Mouse (Mus musculus) midbrain, postnatal 0 days (tissue): ENCODE measurements around the gene Scamp4. TPM values are rescaled to one million over a fixed set of nuclear protein-coding genes. Genes with fewer than 3 reads are reported as not detected.

ENCODE experiments used
- ATAC-seq: fragments of 200-750 bp; cut with Nextera tagmentation; 2 replicates; pipeline ENCODE4 v1.8.0; 2017; ENCODE audit warnings: moderate number of reproducible peaks, mild to moderate bottlenecking, moderate TSS enrichment, moderate library complexity; ENCODE audit not compliant: low FRiP score
- DNase-seq: peaks from one replicate; pipeline ENCODE4 v3.0.0-alpha.2; 2015; ENCODE audit warnings: low spot score
- H3K27ac ChIP-seq: fragments of 300-500 bp; sonication (generic); 2 replicates; pipeline ENCODE4 v1.5.1; 2014; ENCODE audit warnings: low read depth, mild to moderate bottlenecking, low read length, mixed read lengths
- H3K27me3 ChIP-seq: fragments of 300-500 bp; sonication (generic); 2 replicates; pipeline ENCODE4 v1.6.1; 2014; ENCODE audit warnings: low read length, control low read depth, mixed read lengths; ENCODE audit not compliant: insufficient read depth
- H3K36me3 ChIP-seq: fragments of 300-500 bp; sonication (generic); 2 replicates; pipeline ENCODE4 v1.6.1; 2014; ENCODE audit warnings: low read length, control low read depth, mixed read lengths; ENCODE audit not compliant: insufficient read depth
- H3K4me1 ChIP-seq: fragments of 300-500 bp; sonication (generic); 2 replicates; pipeline ENCODE4 v1.6.1; 2014; ENCODE audit warnings: mild to moderate bottlenecking, control low read depth, antibody characterized with exemption, low read length, mixed read lengths; ENCODE audit not compliant: insufficient read depth
- H3K4me2 ChIP-seq: fragments of 300-500 bp; sonication (generic); 2 replicates; pipeline ENCODE4 v1.6.1; 2014; ENCODE audit warnings: low read depth, mild to moderate bottlenecking, low read length, mixed read lengths; ENCODE audit not compliant: poor library complexity, severe bottlenecking
- H3K4me3 ChIP-seq: fragments of 300-500 bp; sonication (generic); 2 replicates; pipeline ENCODE4 v1.5.1; 2014; ENCODE audit warnings: low read depth, mild to moderate bottlenecking, low read length, moderate library complexity
- H3K9ac ChIP-seq: fragments of 300-500 bp; sonication (generic); replicated peaks from 2 replicates; pipeline ENCODE4 v1.6.1; 2014; ENCODE audit warnings: mild to moderate bottlenecking, low read length, moderate library complexity, mixed read lengths; ENCODE audit not compliant: poor library complexity, severe bottlenecking
- H3K9me3 ChIP-seq: fragments of 300-500 bp; sonication (generic); 2 replicates; pipeline ENCODE4 v1.6.1; 2016; ENCODE audit warnings: low read length, control low read depth
- CTCF ChIP-seq: IDR thresholded peaks from 2 replicates; pipeline ENCODE4 v1.5.1; 2016; ENCODE audit warnings: antibody characterized with exemption, mild to moderate bottlenecking
- WGBS: fragments of 180-500 bp; shearing (Covaris S2); extraction: QIAGEN DNeasy Blood & Tissue Kit; methylation state at CpG from one replicate; pipeline ENCODE4 v1.1.7; 2014; 5-methylcytosine and 5-hydroxymethylcytosine counted together
- polyA plus RNA-seq: library from polyadenylated mRNA; unstranded; fragments of >200 nt; fragmentation: Nextera tagmentation; extraction: Ambion mirVana; gene quantifications from 2 replicates; pipeline ENCODE4 v1.2.1, GENCODE M21; 2015
- total RNA-seq: library from RNA; depleted of rRNA; stranded (reverse); fragments of >200 nt; gene quantifications from 2 replicates; pipeline ENCODE4 v1.2.3, GENCODE M21; 2014

Scamp4 gene
- total and polyA plus RNA-seq, 2 experiments from 2014 or later: 32.4 to 73.1 TPM

- Histone ChIP-seq H3K36me3 (no peaks in the 10 kb centered on the region), H3K4me1 (peaks cover 14% of the 10 kb centered on the region), H3K4me2 (peak overlapping the region; percentile 93), H3K4me3 (peak overlapping the region; percentile 82), H3K27me3 (no peaks in the 10 kb centered on the region), H3K9ac (peak overlapping the region; percentile 93), H3K9me3 (no peaks in the 10 kb centered on the region), H3K27ac (peak overlapping the region; percentile 91)
- ATAC-seq (peak; percentile 29), DNase-seq (no peak)
- no peak for TF ChIP-seq CTCF
- 6% methylated on average over 12 of the region's 12 CpGs for WGBS
These were observed 52.9 kb downstream of the Scamp4 start for GRCm38 (mm10) chr10:80655406-80656129.

- Histone ChIP-seq H3K9ac (peak overlapping the region; percentile 93), H3K4me1 (peaks cover 14% of the 10 kb centered on the region), H3K9me3 (no peaks in the 10 kb centered on the region), H3K4me2 (peak overlapping the region; percentile 93), H3K27me3 (no peaks in the 10 kb centered on the region), H3K36me3 (no peaks in the 10 kb centered on the region), H3K27ac (peak overlapping the region; percentile 91), H3K4me3 (peak overlapping the region; percentile 82)
- no peak for TF ChIP-seq CTCF
- ATAC-seq (peak; percentile 82), DNase-seq (peak; percentile 98)
- WGBS: 2% methylated on average over 70 of the region's 72 CpGs
These were observed 53.6 kb downstream of the Scamp4 start for GRCm38 (mm10) chr10:80656130-80656862.

- DNase-seq (no peak), ATAC-seq (peak; percentile 36)
- Histone ChIP-seq H3K9me3 (no peaks in the 10 kb centered on the region), H3K4me2 (peak within 1 kb of the TSS; percentile 93), H3K27ac (peak within 1 kb of the TSS; percentile 91), H3K4me3 (peak within 1 kb of the TSS; percentile 82), H3K36me3 (no peaks in the 10 kb centered on the region), H3K4me1 (peaks cover 14% of the 10 kb centered on the region), H3K27me3 (no peaks in the 10 kb centered on the region), H3K9ac (peak within 1 kb of the TSS; percentile 93)
- no peak for TF ChIP-seq CTCF
- WGBS: 25% methylated on average over 15 of the region's 15 CpGs
These were observed 54.4 kb downstream of the Scamp4 start, which contains the start of gene Btbd2 for GRCm38 (mm10) chr10:80656863-80657623. Gene Btbd2 (minus strand): TSS chr10:80657071.

GRCm38 (mm10) chr10:80658194-80658840 is 55.6 kb downstream of the Scamp4 start:
- no peaks in the 10 kb centered on the region for H3K27me3 ChIP-seq
- H3K4me1 ChIP-seq: peaks cover 14% of the 10 kb centered on the region
- H3K4me3 ChIP-seq: no peak overlapping the region
- ATAC-seq (no peak), DNase-seq (no peak)
- H3K27ac ChIP-seq: no peak overlapping the region
- no peak overlapping the region for H3K9ac ChIP-seq
- WGBS: 84% methylated on average over 14 of the region's 14 CpGs
- no peak for TF ChIP-seq CTCF
- H3K36me3 ChIP-seq: no peaks in the 10 kb centered on the region
- H3K4me2 ChIP-seq: no peak overlapping the region
- no peaks in the 10 kb centered on the region for H3K9me3 ChIP-seq

GRCm38 (mm10) chr10:80658841-80659202 is 56.1 kb downstream of the Scamp4 start:
- no peak overlapping the region for H3K27ac ChIP-seq
- H3K9me3 ChIP-seq: no peaks in the 10 kb centered on the region
- ATAC-seq (no peak), DNase-seq (no peak)
- WGBS: 60% methylated on average over 4 of the region's 4 CpGs
- H3K4me2 ChIP-seq: no peak overlapping the region
- H3K4me1 ChIP-seq: peaks cover 14% of the 10 kb centered on the region
- no peaks in the 10 kb centered on the region for H3K36me3 ChIP-seq
- H3K9ac ChIP-seq: no peak overlapping the region
- H3K4me3 ChIP-seq: no peak overlapping the region
- TF ChIP-seq CTCF: no peak
- no peaks in the 10 kb centered on the region for H3K27me3 ChIP-seq
